Comparison of ENCODE assay signal across 7 mouse cellular contexts in genomic region chr12:112876332-112877072, GRCm38 (mm10). TPM values are rescaled to one million over a fixed set of nuclear protein-coding genes. Genes with fewer than 3 reads are reported as not detected.
DNase-seq lines count a peak whose midpoint lies in the region; ATAC-seq and TF ChIP-seq lines count a peak whose summit lies in the region.

No protein-coding gene starts in this region.

- peak; percentile 34 for DNase-seq in G1E (ENCODE audit: low spot score)
- peak; percentile 47 for DNase-seq in adrenal gland, adult 8-10 months
- DNase-seq in forebrain, embryonic 14.5 days (ENCODE audit: low spot score): no peak
- DNase-seq in heart, postnatal 4 days: peak; percentile 59
- peak; percentile 66 to 79 for DNase-seq in kidney, postnatal 4 days
- peak; percentile 60 for DNase-seq in thymus, postnatal 25 days

- ATAC-seq in G1E (ENCODE audit: extremely low read depth, insufficient number of reproducible peaks, low FRiP score, poor library complexity, severe bottlenecking): no peak
- ATAC-seq in forebrain, embryonic 14.5 days: 0 out of 2 replicates have a peak, but pooled peaks have one; percentile 4

- peaks cover 53% of the 10 kb centered on the region for H3K27me3 ChIP-seq in G1E (ENCODE audit: insufficient read depth, low read length)
- peaks cover 54% of the 10 kb centered on the region for H3K27me3 ChIP-seq in forebrain, embryonic 14.5 days (replicated peaks; ENCODE audit: control insufficient read depth, insufficient read depth, low read length)
- H3K27me3 ChIP-seq in megakaryocyte, embryonic 14.5 days (replicated peaks): peaks cover 89% of the 10 kb centered on the region

- no peak overlapping the region for H3K9ac ChIP-seq in forebrain, embryonic 14.5 days (ENCODE audit: low read length)

- no peak overlapping the region for H3K27ac ChIP-seq in forebrain, embryonic 14.5 days (ENCODE audit: low read depth, low read length)

- no peak for TF ChIP-seq CTCF in G1E (IDR thresholded peaks at IDR 0.05; ENCODE audit: low read depth, low read length)

- H3K4me3 ChIP-seq in G1E (ENCODE audit: low read depth, low read length): no peak overlapping the region; the same call in 1 of the 2 replicates
- H3K4me3 ChIP-seq in forebrain, embryonic 14.5 days (ENCODE audit: low read depth, low read length): peak overlapping the region; percentile 11; the same call in 1 of the 2 replicates
- peak overlapping the region; percentile 83 for H3K4me3 ChIP-seq in megakaryocyte, embryonic 14.5 days (replicated peaks)

- no peaks in the 10 kb centered on the region for H3K9me3 ChIP-seq in G1E (replicated peaks)
- no peaks in the 10 kb centered on the region for H3K9me3 ChIP-seq in forebrain, embryonic 14.5 days (replicated peaks; ENCODE audit: control insufficient read depth, low read length)
- no peaks in the 10 kb centered on the region for H3K9me3 ChIP-seq in megakaryocyte, embryonic 14.5 days

- no peaks in the 10 kb centered on the region for H3K36me3 ChIP-seq in G1E (replicated peaks)
- H3K36me3 ChIP-seq in forebrain, embryonic 14.5 days (ENCODE audit: control insufficient read depth, insufficient read depth, low read length): no peaks in the 10 kb centered on the region
- H3K36me3 ChIP-seq in megakaryocyte, embryonic 14.5 days (replicated peaks; ENCODE audit: low read length): no peaks in the 10 kb centered on the region

- WGBS in forebrain, embryonic 14.5 days: 4% methylated on average over 28 of the region's 28 CpGs

- H3K4me2 ChIP-seq in forebrain, embryonic 14.5 days (ENCODE audit: low read length): peak overlapping the region; percentile 28; the same call in 1 of the 2 replicates

- H3K4me1 ChIP-seq in G1E (ENCODE audit: insufficient read depth, low read depth, low read length): peaks cover 13% of the 10 kb centered on the region; the same call in 1 of the 2 replicates
- no peaks in the 10 kb centered on the region for H3K4me1 ChIP-seq in forebrain, embryonic 14.5 days (ENCODE audit: control insufficient read depth, insufficient read depth, low read length)
- peaks cover 80% of the 10 kb centered on the region for H3K4me1 ChIP-seq in megakaryocyte, embryonic 14.5 days

RNA-seq across cellular contexts. Expression of gene Gpr132, which starts 8.5 kb away (rescaled TPM):
- total RNA-seq in G1E (2014; fragmentation: Nextera tagmentation) (not detected in 2 replicates), G1E (2017) (0.11 TPM in 1 of 2 replicates, not detected in the other)
- 0.08 and 0.14 TPM in 2 replicates for polyA plus RNA-seq in G1E (2012)
- total RNA-seq in adrenal gland, adult 8-10 months (2022): under 1 TPM; 0.42 to 0.80 (median 0.56) TPM
- not detected in 2 replicates for polyA plus RNA-seq in forebrain, embryonic 14.5 days (2014; fragmentation: Nextera tagmentation; extraction: Ambion mirVana)
- under 1 TPM; 0.16 to 0.17 TPM for total RNA-seq in heart, postnatal 4 days (2021)
- 1.2 TPM in 1 of 2 replicates, not detected in the other for polyA plus RNA-seq in megakaryocyte, embryonic 14.5 days (2012; ENCODE audit: insufficient read depth, low replicate concordance)

RNA-seq across cellular contexts. Expression of gene Cdca4, which starts 47.3 kb away (rescaled TPM):
- 131 and 140 TPM in 2 replicates for total RNA-seq in G1E (2014; fragmentation: Nextera tagmentation)
- 120 and 124 TPM in 2 replicates for total RNA-seq in G1E (2017)
- polyA plus RNA-seq in G1E (2012): 51.2 and 56.8 TPM in 2 replicates
- 10 to 100 TPM; 11.7 to 14.7 (median 13.6) TPM for total RNA-seq in adrenal gland, adult 8-10 months (2022)
- 101 and 112 TPM in 2 replicates for polyA plus RNA-seq in forebrain, embryonic 14.5 days (2014; fragmentation: Nextera tagmentation; extraction: Ambion mirVana)
- 10 to 100 TPM; 25.8 to 26.8 TPM for total RNA-seq in heart, postnatal 4 days (2021)
- polyA plus RNA-seq in megakaryocyte, embryonic 14.5 days (2012; ENCODE audit: insufficient read depth, low replicate concordance): 3.2 and 11.7 TPM in 2 replicates

RNA-seq across cellular contexts. Expression of gene Jag2, which starts 53.1 kb away (rescaled TPM):
- total RNA-seq in G1E (2014; fragmentation: Nextera tagmentation) (1.8 and 3.5 TPM in 2 replicates), G1E (2017) (0.44 and 1.4 TPM in 2 replicates)
- polyA plus RNA-seq in G1E (2012): 0.60 and 0.62 TPM in 2 replicates
- total RNA-seq in adrenal gland, adult 8-10 months (2022): 10 to 100 TPM in 1 of 4 experiments, 1 to 10 TPM in 3; 3.7 to 10.1 (median 6.6) TPM
- polyA plus RNA-seq in forebrain, embryonic 14.5 days (2014; fragmentation: Nextera tagmentation; extraction: Ambion mirVana): 5.3 and 7.5 TPM in 2 replicates
- total RNA-seq in heart, postnatal 4 days (2021): 10 to 100 TPM; 29.1 to 29.2 TPM
- 4.8 and 14.7 TPM in 2 replicates for polyA plus RNA-seq in megakaryocyte, embryonic 14.5 days (2012; ENCODE audit: insufficient read depth, low replicate concordance)

Comparison
In these comparisons a context has a peak if more than half of its experiments do, and no peak if none do; other contexts are left out.
1. RNA of gene Cdca4, which starts 47.3 kb away (total RNA-seq): 120 to 140 TPM in G1E; 25.8 to 26.8 TPM in heart, postnatal 4 days and 11.7 to 14.7 TPM in adrenal gland, adult 8-10 months; every median in the first group is over 4 times any median in the second.